Mouse (Mus musculus) kidney, adult 18-20 months (tissue): Measurements from ENCODE around the gene Slc45a1.
"Not testable (repeated sequence)": the region's sequence is repeated elsewhere in the genome, so short reads cannot be mapped to it uniquely, and the experiment has no call there.

Experiments
- DNase-seq: peaks from one replicate; pipeline ENCODE4 v3.0.0; 2021

Slc45a1 gene

DNA sequence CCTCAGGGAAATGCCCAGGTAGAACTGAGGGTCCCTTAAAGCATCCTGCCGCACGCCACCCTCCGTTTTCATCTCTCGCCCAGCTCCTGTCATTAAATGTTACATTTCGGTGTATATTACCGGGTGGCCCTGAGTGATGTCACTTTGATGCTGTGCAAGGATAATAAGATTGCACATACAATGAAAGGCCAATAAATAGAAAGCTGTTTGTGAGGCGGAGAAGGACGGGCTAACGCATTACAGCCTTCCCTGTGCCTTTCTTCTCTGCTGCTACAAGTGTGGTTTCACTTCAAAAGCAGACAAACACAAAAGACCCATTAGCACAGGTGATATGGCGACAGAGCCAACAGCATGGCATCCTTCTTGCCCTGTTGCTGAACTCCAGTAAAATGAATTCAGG lies 50.5 kb downstream of the Slc45a1 start:
- DNase-seq = no peak

GRCm38 (mm10) chr4:150600503-150600902 lies 51.5 kb downstream of the Slc45a1 start:
- DNase-seq = not testable (repeated sequence)

DNA sequence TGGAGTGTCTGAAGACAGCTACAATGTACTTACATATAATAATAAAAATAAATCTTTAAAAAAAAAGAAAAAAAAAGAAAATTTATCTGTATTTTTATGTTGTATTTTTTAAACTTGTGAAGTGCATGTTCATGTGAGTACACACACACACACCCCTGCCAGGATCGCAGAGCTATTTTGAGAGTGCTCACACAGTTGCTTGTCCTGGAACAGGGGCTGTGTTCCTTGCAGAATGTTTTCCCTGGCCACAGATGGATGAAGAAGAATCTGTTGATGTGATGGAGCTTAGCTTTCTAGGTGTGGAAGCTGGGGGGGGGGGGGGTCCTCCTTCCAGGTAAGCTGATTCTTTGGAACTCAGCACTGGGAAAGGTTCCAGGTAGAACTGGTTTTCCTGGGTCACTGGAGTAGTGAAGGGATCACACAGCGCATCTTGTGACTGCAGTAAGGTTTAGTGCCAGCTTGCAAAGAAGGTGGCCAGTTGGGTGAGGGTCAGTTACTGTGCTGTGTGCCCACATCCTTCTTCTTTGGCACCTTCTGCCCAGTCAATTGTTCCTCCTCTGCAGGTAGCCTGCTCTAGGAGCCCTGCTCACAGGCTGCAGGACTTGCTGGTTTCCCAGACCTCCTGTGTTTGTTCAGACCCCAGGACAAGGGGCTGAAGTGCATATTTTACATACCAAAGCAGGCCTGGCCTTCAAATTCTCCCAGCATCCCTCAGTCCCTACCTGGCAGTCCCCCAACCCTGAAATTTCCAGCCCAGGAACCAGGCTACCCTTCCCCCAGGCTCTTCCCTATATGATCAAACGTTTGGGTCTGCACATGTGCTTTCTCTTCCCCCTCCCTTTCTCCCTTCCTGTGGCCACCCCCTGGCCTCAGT lies 52.6 kb downstream of the Slc45a1 start:
- peak; percentile 52 for DNase-seq

GRCm38 (mm10) chr4:150598686-150599085 lies 53.3 kb downstream of the Slc45a1 start:
- DNase-seq = no peak

DNA sequence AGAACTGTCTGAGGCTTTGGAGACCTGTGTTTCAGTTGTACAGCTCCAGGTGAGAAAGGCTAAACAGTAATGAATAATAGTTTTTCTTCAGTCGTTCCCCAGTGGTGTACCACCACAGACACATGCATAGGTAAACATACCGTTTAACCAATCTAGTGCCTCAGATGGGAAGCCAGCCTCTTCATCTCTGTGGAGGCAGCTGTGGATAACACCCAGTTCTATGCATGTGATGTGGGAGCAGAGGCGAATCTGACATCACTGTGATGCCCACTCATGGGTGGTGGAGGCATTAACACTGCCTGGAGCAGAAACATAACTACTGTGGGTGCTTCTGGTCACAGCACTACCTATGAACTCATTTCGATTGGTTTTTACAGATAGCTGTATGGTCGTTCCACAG lies 56.0 kb downstream of the Slc45a1 start:
- no peak for DNase-seq

GRCm38 (mm10) chr4:150595071-150595470 lies 56.9 kb downstream of the Slc45a1 start:
- no peak for DNase-seq

DNA sequence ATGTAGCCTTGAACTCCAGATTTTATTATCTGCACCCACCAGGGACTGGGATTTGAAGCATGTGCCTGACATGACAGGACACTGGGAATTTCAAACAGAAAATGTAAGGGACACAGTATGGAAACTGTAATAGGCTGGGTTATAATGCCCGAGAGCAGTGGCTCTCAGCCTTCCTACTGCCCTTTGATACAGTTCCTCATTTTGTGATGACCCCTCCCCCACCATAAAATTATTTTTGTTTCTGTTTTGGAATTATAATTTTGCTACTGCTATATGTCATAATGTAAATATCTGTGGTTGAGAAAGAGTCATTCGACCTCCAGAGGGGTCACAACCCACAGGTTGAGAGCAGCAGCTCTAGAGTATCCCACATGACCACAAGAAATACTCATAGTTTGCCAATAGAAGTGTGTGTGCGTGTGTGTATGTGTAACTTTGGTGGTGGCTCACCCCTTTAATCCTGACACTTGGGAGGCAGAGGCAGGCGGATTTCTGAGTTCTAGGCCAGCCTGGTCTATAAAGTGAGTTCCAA lies 57.6 kb downstream of the Slc45a1 start:
- no peak for DNase-seq

DNA sequence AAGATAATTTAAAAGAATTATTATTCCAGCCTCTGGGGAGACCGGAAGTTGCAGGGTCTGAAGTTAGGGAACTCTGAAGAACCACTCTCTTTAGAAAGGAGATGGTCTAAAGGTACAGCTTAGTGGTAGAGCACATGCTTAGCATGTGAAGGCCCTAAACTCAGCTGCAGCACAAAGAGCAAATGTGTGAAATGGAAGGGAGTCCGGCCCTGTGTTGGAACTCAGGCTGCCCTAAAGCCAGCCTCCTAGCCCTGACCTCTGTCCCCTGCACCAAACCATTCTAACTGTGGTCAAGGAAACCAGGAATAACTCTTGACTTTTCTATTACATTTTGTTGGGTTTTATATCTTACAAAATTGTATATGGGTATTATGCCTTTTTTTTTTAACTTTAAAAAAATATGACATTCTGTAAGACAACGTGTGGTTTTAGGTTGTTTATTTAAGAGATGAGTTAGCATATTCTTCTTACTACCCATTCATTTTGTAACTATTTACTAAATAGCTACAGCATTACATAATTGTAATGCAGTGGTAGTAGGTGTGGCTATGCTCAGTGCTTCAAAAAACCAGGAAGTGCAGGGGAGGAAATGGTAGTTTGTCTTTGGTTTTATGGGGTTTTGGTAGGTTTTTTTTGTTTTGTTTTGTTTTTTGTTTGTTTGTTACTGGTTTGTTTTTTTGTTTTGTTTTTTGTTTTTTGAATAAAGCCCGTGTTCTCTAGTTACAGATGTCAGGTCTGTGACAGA lies 58.3 kb downstream of the Slc45a1 start:
- DNase-seq = no peak

- no peak for DNase-seq
Measured at GRCm38 (mm10) chr4:150592087-150592486, 59.9 kb downstream of the Slc45a1 start.

- no peak for DNase-seq
Measured at GRCm38 (mm10) chr4:150591602-150592001, 60.4 kb downstream of the Slc45a1 start.

- DNase-seq = no peak
Measured at GRCm38 (mm10) chr4:150590621-150591282, 61.2 kb downstream of the Slc45a1 start.

- DNase-seq = no peak
Measured at GRCm38 (mm10) chr4:150588300-150588621, 63.7 kb downstream of the Slc45a1 start.

- no peak for DNase-seq
Measured at GRCm38 (mm10) chr4:150587597-150588299, 64.2 kb downstream of the Slc45a1 start.

- DNase-seq = no peak
Measured at GRCm38 (mm10) chr4:150586275-150586674, 65.7 kb downstream of the Slc45a1 start.

DNA sequence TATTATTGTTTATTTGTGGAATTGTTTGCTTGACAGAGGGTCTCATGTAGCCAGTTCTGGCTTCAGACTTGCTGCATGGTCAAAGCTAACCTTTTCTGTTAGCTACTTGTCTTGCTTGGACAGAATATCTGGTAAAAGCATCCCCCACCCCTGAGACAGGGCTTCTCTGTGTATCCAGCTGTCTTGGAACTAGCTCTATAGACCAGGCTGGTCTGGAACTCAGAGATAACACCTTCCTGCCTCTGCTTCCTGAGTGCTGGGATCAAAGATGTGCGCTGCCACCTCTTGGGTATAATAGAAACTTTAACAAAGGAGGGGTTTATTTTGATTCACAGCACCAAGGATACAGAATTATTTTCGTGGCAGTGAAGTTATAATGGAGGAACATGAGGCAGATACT lies 66.2 kb downstream of the Slc45a1 start:
- no peak for DNase-seq

GRCm38 (mm10) chr4:150583777-150584135 lies 68.2 kb downstream of the Slc45a1 start:
- DNase-seq = no peak

GRCm38 (mm10) chr4:150582966-150583776 lies 68.8 kb downstream of the Slc45a1 start:
- peak; percentile 83 for DNase-seq

GRCm38 (mm10) chr4:150581931-150582723 lies 69.8 kb downstream of the Slc45a1 start:
- DNase-seq = no peak
